Comparison of ENCODE assay signal across 8 mouse cellular contexts in the genomic region with DNA sequence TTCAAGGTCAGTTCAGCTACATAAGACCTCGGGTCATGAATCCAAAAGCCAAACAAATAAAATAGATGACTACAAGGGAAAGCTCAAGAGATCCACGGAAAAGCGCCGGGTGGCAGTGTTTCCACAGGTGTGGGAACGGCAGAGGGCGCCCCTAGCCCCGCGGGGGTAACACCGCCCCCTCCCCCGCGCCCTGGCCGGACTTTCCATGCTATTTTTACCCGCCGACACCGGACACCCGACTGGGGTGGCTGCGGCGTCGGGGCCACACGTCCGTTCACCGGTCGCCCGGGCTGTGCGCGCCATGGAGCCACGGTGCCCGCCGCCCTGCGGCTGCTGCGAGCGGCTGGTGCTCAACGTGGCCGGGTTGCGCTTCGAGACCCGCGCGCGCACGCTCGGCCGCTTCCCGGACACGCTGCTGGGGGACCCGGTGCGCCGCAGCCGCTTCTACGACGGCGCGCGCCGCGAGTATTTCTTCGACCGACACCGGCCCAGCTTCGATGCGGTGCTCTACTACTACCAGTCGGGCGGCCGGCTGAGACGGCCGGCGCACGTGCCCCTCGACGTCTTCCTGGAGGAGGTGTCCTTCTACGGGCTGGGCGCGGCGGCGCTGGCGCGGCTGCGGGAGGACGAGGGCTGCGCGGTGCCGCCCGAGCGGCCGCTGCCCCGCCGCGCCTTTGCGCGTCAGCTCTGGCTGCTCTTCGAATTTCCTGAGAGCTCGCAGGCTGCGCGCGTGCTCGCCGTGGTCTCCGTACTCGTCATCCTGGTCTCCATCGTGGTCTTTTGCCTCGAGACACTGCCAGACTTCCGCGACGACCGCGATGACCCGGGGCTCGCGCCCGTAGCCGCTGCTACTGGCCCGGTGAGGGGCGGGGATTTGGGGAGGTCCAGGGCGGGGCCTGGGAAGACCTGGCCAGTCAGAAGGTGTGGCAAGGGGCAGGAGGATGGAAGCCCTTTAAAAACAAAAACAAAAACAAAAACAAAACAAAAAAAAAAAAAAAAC. TPM values are rescaled to one million over a fixed set of nuclear protein-coding genes. Genes with fewer than 3 reads are reported as not detected.
DNase-seq lines count a peak whose midpoint lies in the region; ATAC-seq and TF ChIP-seq lines count a peak whose summit lies in the region.

No protein-coding gene starts in this region.

- H3K27me3 ChIP-seq in intestine, postnatal 0 days (replicated peaks; ENCODE audit: control insufficient read depth, insufficient read depth, low read length), result peaks cover 57% of the 10 kb centered on the region

- H3K4me3 ChIP-seq in intestine, postnatal 0 days (ENCODE audit: low read depth, low read length), result peak overlapping the region; percentile 41

- intact Hi-C loops in gastrocnemius, postnatal 36 days (cut with DNase I), result loop anchor here (1.0 kb wide), 1 partner anchor 32 kb away; a partner anchor contains a TSS

- peak overlapping the region; percentile 26; the same call in 1 of the 2 replicates for H3K9ac ChIP-seq in intestine, postnatal 0 days (ENCODE audit: low read depth, low read length)

- peak; percentile 39; the same call in 1 of the 2 replicates for TF ChIP-seq CTCF in intestine, postnatal 0 days (IDR thresholded peaks at IDR 0.05; ENCODE audit: low read depth)

- no peak for ATAC-seq in intestine, postnatal 0 days

- H3K36me3 ChIP-seq in intestine, postnatal 0 days (ENCODE audit: control insufficient read depth, insufficient read depth), result no peaks in the 10 kb centered on the region

- H3K9me3 ChIP-seq in intestine, postnatal 0 days (ENCODE audit: control insufficient read depth), result no peaks in the 10 kb centered on the region

- peak; percentile 55 for DNase-seq in thymus, postnatal 4 days
- no peak for DNase-seq in thymus, adult 18-20 months
- DNase-seq in gastrocnemius, postnatal 36 days, result peak; percentile 67 to 72
- peak; percentile 30 for DNase-seq in lung, postnatal 14 days
- DNase-seq in MN1 (ENCODE audit: low spot score), result no peak
- DNase-seq in frontal cortex, postnatal 25 days (ENCODE audit: low spot score in 2 of 2), result no peak
- DNase-seq in ovary, postnatal 10 days (ENCODE audit: low spot score), result no peak

- H3K4me2 ChIP-seq in intestine, postnatal 0 days (replicated peaks; ENCODE audit: low read depth), result peak overlapping the region; percentile 73

- H3K4me1 ChIP-seq in intestine, postnatal 0 days (replicated peaks; ENCODE audit: control insufficient read depth, insufficient read depth, low read length), result no peaks in the 10 kb centered on the region

- H3K27ac ChIP-seq in intestine, postnatal 0 days (ENCODE audit: low read depth, low read length), result no peak overlapping the region

- WGBS in intestine, postnatal 0 days, result 1% methylated on average over 112 of the region's 114 CpGs

RNA-seq across cellular contexts. Expression of a gene that starts 1.0 kb away (rescaled TPM):
- total RNA-seq in gastrocnemius, postnatal 36 days (2021), result 10 to 100 TPM; 78.3 to 85.9 TPM
- polyA plus RNA-seq in intestine, postnatal 0 days (2015; fragmentation: Nextera tagmentation; extraction: Ambion mirVana), result 0.07 and 0.08 TPM in 2 replicates

RNA-seq across cellular contexts. Expression of a gene that starts 7.0 kb away (rescaled TPM):
- 1 to 10 TPM; 3.4 to 5.5 TPM for total RNA-seq in gastrocnemius, postnatal 36 days (2021)
- 2.0 TPM in 2 replicates for polyA plus RNA-seq in intestine, postnatal 0 days (2015; fragmentation: Nextera tagmentation; extraction: Ambion mirVana)

RNA-seq across cellular contexts. Expression of a gene that starts 10.9 kb away (rescaled TPM):
- total RNA-seq in gastrocnemius, postnatal 36 days (2021), result 10 to 100 TPM; 70.2 to 84.1 TPM
- 81.3 and 85.5 TPM in 2 replicates for polyA plus RNA-seq in intestine, postnatal 0 days (2015; fragmentation: Nextera tagmentation; extraction: Ambion mirVana)

RNA-seq across cellular contexts. Expression of a gene that starts 14.2 kb away (rescaled TPM):
- total RNA-seq in gastrocnemius, postnatal 36 days (2021), result under 1 TPM; 0.54 to 0.67 TPM
- not detected in 2 replicates for polyA plus RNA-seq in intestine, postnatal 0 days (2015; fragmentation: Nextera tagmentation; extraction: Ambion mirVana)

RNA-seq across cellular contexts. Expression of a gene that starts 28.2 kb away (rescaled TPM):
- total RNA-seq in gastrocnemius, postnatal 36 days (2021), result 100 to 1,000 TPM; 275 to 279 TPM
- polyA plus RNA-seq in intestine, postnatal 0 days (2015; fragmentation: Nextera tagmentation; extraction: Ambion mirVana), result 10.4 and 10.6 TPM in 2 replicates

Comparison
In these comparisons a context has a peak if more than half of its experiments do, and no peak if none do; other contexts are left out.
1. DNase-seq: peak in thymus, postnatal 4 days (single experiment), gastrocnemius, postnatal 36 days (2 of 2) and lung, postnatal 14 days (single experiment); none in thymus, adult 18-20 months (0 of 2), MN1 (single experiment), frontal cortex, postnatal 25 days (0 of 2) and ovary, postnatal 10 days (single experiment).